8 mouse cellular contexts compared by ENCODE assay signal in genomic region chr7:122132497-122133337, GRCm38 (mm10). TPM values are rescaled to one million over a fixed set of nuclear protein-coding genes. Genes with fewer than 3 reads are reported as not detected.
DNase-seq lines count a peak whose midpoint lies in the region; ATAC-seq lines count a peak whose summit lies in the region.

TSS of gene Palb2 (minus strand) at chr7:122132985.
TSS of gene Dctn5 (plus strand) at chr7:122133041.

- 0% methylated on average over 54 of the region's 54 CpGs for WGBS in hindbrain, embryonic 14.5 days

- H3K27me3 ChIP-seq in hindbrain, embryonic 14.5 days (ENCODE audit: control insufficient read depth, insufficient read depth, low read length) = no peaks in the 10 kb centered on the region

- peak within 1 kb of the TSS; percentile 85 for H3K4me2 ChIP-seq in hindbrain, embryonic 14.5 days (replicated peaks)

- peaks cover 43% of the 10 kb centered on the region for H3K36me3 ChIP-seq in hindbrain, embryonic 14.5 days (replicated peaks; ENCODE audit: control insufficient read depth, insufficient read depth)

- H3K9me3 ChIP-seq in hindbrain, embryonic 14.5 days (ENCODE audit: control insufficient read depth, low read length) = no peaks in the 10 kb centered on the region

- peak within 1 kb of the TSS; percentile 87 for H3K9ac ChIP-seq in hindbrain, embryonic 14.5 days

- H3K27ac ChIP-seq in hindbrain, embryonic 14.5 days = peak within 1 kb of the TSS; percentile 53; the same call in 1 of the 2 replicates

- ATAC-seq in hindbrain, embryonic 14.5 days (ENCODE audit: low FRiP score) = peak; percentile 96

- peak within 1 kb of the TSS; percentile 73 for H3K4me3 ChIP-seq in hindbrain, embryonic 14.5 days (replicated peaks; ENCODE audit: low read length)

- H3K4me1 ChIP-seq in hindbrain, embryonic 14.5 days (replicated peaks; ENCODE audit: control insufficient read depth, insufficient read depth, low read length) = peaks cover 6% of the 10 kb centered on the region

- peak; percentile 98 for DNase-seq in R1 (ENCODE audit: low read depth, low spot score)
- DNase-seq in cerebellum, postnatal 25 days = peak; percentile 98 to 99
- DNase-seq in frontal cortex, postnatal 25 days (ENCODE audit: low spot score in 2 of 2) = peak; percentile 95 to 97
- DNase-seq in hindbrain, embryonic 14.5 days (ENCODE audit: low spot score) = peak; percentile 99
- DNase-seq in layer of hippocampus, postnatal 36 days = peak; percentile 98 to 99
- peak; percentile 98 for DNase-seq in lung, postnatal 36 days
- peak; percentile 99 for DNase-seq in retina, postnatal 1 day
- DNase-seq in urinary bladder, adult 18-20 months (ENCODE audit: low spot score in 2 of 2) = peak; percentile 97 to 100

RNA-seq across cellular contexts. Expression of gene Palb2, which starts in this region (rescaled TPM):
- polyA plus RNA-seq in hindbrain, embryonic 14.5 days (2014; fragmentation: Nextera tagmentation; extraction: Ambion mirVana) = 5.1 and 5.3 TPM in 2 replicates
- 1 to 10 TPM; 1.4 to 1.5 TPM for total RNA-seq in layer of hippocampus, postnatal 36 days (2021)

RNA-seq across cellular contexts. Expression of gene Dctn5, which starts in this region (rescaled TPM):
- 159 and 166 TPM in 2 replicates for polyA plus RNA-seq in hindbrain, embryonic 14.5 days (2014; fragmentation: Nextera tagmentation; extraction: Ambion mirVana)
- total RNA-seq in layer of hippocampus, postnatal 36 days (2021) = 100 to 1,000 TPM; 106 to 109 TPM

Comparison
In these comparisons a context has a peak if more than half of its experiments do, and no peak if none do; other contexts are left out.
1. Peak in every context shown above with its lines: DNase-seq, ATAC-seq, H3K4me3 ChIP-seq and H3K27ac ChIP-seq.